Mouse (Mus musculus) testis, postnatal 14 days (tissue): Measurements from ENCODE around the gene St13.

Experiments
- DNase-seq: peaks from one replicate; pipeline ENCODE4 v3.0.0; 2021; ENCODE audit warnings: low spot score

Gene St13

DNA sequence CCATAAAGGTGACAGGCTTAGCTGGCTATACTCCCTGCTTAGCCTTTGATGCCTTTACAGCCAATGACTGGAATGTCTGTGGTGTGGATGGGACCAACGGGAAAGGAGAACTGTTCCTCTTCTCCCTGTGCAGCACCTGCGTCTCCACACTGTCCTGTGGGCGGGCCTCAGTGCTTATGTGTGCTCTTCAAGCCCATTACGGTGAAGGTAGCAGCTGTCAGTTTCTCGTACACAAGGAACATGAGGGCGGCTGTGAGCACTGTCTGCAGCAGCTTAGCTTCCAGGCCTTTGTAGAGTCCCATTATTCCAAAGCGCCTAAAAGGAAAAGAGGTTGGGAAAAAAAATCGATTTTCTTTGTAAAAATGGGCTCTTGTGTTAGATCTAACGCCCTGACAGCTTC, 80.4 kb downstream of the St13 start:
- no peak for DNase-seq

DNA sequence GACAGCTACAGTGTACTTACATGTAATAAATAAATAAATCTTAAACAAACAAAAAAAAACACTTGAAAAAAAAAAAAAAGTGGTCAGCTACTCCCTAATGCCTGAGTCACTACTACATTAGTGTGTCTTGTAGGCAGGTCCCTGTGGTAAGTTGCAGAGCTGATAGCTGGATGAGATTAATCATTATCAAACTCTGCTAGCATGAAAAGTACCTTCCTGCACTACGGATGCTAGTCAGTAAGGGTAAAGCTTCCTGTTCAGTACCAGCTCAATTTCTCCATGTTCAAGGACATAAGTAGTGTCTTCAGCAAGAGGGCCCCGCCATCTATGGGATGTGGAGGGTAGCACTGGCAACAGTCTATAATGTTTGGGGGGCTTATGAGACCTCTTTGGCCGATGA, 85.9 kb downstream of the St13 start:
- no peak for DNase-seq
